Mouse (Mus musculus): ENCODE results near the gene 9530077C05Rik.
A peak's percentile ranks its signal among the peaks of the same experiment; 100 is the strongest.

Gene 9530077C05Rik

GRCm38 (mm10) chr9:22457142-22457835 is 46.0 kb downstream of the 9530077C05Rik start:
- no peak for DNase-seq (ENCODE audit: low spot score)

GRCm38 (mm10) chr9:22461946-22462345 is 50.6 kb downstream of the 9530077C05Rik start:
- DNase-seq (ENCODE audit: low spot score) = no peak

GRCm38 (mm10) chr9:22466212-22466611 is 54.9 kb downstream of the 9530077C05Rik start:
- DNase-seq (ENCODE audit: low spot score) = no peak

DNA sequence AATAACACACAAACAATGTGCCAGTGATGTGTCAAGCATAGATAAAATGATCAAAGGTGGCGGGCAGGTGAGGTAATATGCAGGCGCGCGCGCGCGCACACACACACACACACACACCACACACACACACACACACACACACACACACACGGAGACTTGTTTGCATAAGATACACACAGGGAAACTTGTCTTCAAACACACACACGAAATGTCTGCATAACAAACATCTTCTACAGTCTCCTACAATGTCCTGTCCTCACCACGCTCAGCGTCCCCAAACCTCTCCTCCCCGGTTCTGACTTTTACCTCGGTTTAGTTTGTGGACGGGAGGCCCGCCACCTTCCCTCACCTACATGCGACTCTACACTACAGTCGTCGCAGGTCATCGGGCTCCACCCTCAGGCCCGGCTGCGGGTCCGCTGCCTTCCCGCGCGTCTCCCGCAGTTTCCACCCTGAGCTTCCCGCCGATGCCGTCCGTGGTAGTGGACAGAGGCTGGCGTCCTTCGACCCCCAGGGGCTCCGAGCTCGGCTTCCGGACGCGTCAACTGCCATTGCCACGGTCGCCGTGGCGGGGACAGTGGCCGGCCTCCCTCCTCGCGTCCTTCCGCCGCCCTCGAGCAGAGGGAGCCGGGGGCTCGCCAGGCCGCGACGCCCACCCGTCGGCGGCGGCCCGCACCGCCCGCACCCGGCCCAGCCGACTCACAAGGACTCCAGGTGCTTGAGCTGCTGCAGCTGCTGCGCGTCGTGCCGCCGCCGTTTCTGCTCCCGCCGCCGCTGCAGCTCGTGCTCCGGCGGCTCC is 56.3 kb downstream of the 9530077C05Rik start:
- DNase-seq (ENCODE audit: low spot score) = peak; percentile 51

DNA sequence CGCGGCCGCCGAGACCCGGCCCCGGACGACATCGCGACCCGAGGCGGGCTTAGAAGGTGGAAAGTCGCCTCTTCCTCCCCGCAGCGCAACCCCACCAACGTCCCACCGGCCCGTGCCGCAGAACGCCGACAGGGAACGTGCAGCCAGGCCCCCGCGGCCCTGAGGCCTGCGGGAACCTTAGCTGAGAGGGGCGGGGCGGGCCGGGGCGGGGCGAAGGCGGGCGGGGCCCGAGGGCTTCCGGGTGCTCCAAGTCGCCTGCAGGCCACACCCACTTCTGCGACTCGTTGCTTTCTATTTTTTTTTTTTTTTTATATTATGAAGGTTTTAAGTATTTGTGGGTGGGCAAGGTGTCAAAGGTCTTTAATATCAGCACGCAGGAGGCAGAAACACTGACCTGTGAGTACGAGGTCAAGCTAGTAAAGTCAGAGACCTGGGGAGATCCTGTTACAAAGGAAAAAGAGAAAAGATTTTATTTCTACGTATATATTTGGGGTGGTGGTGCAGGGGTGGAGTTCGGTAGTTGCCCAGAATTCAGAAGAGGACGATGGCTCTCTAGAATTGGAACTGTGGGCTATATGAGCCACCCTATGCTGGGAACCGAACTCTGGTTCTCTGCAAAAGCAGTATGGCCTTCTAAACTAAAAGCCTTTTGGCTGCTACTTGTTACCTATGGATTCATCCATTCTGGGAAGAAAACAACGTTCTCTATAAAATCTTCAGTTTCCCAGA is 57.0 kb downstream of the 9530077C05Rik start:
- peak; percentile 80 for DNase-seq (ENCODE audit: low spot score)

DNA sequence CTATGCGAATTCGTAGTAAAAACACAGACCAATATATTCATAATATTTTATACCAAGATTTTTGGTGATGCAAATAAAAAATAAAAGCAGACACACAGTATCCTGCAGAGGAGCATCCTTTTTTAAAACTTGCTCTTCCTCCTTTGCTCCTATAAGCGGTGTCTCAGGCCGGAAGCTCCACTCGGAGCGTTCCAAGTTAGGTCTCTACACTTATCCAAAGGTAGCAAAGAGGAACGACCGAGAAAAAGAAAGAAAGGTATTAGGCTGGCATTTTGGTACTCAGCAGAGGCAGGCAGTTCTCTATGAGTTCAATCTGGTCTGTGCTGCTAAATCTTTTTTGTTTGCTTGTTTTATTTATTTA is 57.6 kb downstream of the 9530077C05Rik start:
- no peak for DNase-seq (ENCODE audit: low spot score)

DNA sequence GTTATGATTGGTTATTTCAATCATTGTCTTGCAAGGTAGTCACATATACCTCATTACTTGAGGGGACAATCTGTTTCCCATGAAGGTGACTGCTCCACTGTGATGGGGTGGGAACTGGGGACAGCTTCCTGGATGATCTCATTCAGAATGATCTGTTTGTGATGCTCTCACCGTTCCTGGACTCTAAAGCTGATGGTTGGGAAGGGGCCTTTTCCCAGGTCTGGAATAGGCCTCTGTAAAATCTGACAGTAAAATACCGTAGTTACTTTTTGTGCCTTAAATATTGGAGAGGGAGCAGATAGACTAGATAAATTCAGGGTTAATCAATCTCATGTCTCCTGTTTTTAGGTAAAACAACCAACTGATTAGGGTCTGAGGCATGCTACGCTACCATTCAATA is 58.3 kb downstream of the 9530077C05Rik start, which contains the start of gene Rp9:
Gene Rp9, minus strand, starts transcription at position 101 of the 400 bp plus-strand sequence.
- no peak for DNase-seq (ENCODE audit: low spot score)

- DNase-seq (ENCODE audit: low spot score) = peak; percentile 96
Observed at GRCm38 (mm10) chr9:22475424-22475868, 64.1 kb downstream of the 9530077C05Rik start, which contains the start of gene Bbs9. Gene Bbs9 (plus strand): TSS chr9:22475715.

DNA sequence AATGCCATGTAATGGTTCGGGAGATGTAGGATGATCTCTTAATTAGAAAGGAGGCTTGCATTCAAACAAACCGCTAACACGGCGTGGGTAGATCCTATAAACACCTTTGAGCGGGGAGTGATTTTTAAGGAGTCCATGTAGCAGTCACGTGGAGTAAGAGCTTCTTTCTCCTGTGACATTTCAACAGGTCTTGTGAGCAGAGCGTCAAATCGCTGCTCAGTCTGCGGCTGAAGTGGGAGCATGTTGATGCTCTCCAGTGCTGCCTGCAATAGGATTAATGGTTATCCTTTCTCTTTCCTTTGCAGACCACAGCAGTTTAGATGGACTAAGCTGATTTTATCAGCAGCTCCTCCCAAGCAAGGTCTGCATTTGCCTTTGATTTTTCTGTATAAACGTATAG is 65.0 kb downstream of the 9530077C05Rik start:
- peak; percentile 36 for DNase-seq (ENCODE audit: low spot score)

DNA sequence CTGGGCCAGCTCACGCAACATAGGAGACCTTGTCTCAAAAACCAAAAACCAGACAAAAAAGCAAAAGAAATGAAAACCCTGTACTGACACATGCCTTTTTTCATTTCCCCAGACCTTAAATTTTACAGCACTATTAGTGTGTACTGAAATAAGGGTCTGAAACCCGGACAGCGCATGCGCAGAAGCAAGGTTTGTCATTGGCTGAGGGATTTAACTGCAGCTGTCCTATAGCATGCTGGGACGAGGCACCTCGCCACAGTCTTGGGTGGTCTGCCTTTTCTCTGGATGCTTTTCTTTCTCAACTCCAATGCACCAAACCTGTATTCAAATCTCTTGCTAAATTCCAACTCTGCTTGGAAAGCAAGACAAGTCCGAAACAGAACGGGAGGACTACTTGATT is 67.6 kb downstream of the 9530077C05Rik start:
- DNase-seq (ENCODE audit: low spot score) = no peak

DNA sequence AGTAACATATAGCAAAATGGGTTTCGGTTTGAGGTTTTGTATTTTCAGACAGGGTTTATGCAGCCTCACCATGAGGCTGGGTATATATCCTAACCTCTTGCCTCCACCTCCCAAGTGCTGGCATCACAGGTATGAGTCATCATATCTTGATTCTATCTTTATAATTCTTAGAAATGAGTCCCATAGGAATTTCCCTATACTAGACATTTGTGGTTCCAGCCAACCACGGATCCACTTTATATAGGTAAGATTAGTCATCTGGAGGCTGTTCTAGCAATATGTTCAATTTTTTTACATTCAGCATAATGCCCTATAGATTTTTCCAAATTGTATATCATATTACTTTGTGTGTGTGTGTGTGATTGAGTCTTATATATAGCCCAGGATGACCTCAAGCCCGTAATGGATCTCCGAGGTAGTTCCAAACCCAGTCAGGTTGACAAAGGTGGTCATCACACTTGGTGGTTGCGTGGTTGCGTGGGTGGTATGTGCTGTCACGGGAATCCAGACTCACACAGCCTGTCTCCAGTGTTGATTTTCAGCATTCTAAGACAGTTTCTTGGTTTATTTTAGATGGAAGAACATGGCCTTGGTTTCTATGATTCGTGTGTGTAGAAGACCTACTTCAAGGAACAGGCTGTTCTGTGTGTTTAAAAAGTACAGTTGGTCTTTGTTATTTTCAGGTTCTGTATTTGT is 72.7 kb downstream of the 9530077C05Rik start:
- DNase-seq (ENCODE audit: low spot score) = no peak

DNA sequence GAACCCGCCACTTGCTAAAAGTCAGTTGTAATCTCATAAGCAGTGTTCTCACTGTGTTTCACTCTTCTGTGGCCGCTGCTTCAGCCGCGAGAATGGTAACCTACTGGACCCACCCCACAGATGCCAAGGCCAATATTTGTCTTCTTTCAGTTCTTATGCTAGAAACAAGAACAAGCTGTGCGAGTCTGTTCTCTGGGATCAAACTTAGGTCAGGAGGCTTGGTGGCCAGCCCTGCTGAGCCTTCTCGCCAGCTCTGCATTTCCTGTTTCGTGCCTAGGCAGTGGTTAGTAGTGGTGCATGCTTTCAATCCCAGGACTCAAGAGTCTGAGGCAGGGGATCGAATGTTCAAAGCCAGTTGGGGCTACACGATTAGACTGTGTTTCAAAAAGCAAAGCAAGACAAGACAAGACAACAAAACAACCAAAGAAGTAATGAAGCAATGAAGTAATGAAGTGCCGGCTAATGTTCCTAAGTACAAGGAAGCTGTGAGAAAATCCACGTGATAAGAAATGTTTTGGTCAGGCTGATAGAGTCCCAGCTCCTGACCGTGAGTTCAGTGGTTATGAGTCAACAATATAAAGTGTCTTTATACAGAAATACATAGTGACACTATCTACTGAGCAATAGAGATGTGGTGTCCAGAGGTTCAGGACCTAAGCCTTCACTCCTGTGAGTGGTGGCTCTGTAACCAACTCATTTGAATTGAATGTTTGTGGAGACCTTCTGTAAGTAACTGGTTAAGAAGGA is 73.4 kb downstream of the 9530077C05Rik start:
- DNase-seq (ENCODE audit: low spot score) = no peak

DNA sequence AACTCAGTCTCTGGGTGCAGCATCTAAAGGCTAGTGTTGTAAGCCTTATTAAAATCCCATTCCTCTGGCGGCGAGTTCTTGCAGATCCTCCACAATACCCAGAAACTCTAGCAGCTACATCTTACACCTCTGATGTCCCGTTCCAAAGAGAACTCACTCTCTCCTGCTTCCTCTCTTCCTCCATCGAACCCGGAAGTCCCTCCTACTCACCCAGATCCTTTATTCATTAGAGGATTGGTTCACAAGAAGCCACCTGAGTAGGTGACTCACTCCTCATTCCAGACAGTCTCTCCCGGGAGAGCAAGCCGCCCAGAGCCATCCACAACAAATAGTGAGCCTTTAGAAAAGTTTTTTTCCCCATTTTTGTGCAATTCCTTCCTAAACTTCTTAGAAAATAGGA is 74.9 kb downstream of the 9530077C05Rik start:
- DNase-seq (ENCODE audit: low spot score) = no peak

- DNase-seq (ENCODE audit: low spot score) = no peak
Observed at GRCm38 (mm10) chr9:22488963-22489362, 77.7 kb downstream of the 9530077C05Rik start.
